10 mouse cellular contexts compared by ENCODE assay signal in the genomic region with DNA sequence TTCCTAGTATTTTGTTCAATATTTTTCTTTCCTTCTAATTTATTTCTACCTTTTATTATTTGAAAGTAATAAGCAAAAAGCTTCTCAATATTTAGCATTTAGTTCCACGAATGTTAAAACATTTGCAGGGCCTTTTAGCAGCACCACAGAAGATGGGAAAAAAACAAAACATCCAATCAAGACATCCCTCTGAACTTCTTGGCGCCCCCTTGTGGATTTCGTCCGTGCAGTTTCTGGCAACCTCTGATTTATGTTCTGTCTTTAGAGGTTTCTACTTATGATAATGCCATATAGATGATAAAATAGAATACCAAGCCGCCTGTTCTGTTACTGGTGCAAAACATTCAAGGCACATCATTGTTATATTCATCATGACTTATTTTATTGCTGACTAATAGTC.
A peak's percentile ranks its signal among the peaks of the same experiment; 100 is the strongest.
DNase-seq lines count a peak whose midpoint lies in the region; ATAC-seq and TF ChIP-seq lines count a peak whose summit lies in the region.
"Had no signal": no experiment of that assay in that cellular context is flagged by ENCODE, and none has a peak within 500 bp of the region (broad histone marks: within the 10 kb centered on the region; RNA-seq: fewer than 3 reads in every experiment).

No protein-coding gene starts in this region.

- H3K27ac ChIP-seq in hindbrain, embryonic 14.5 days: no peak overlapping the region
- no peak overlapping the region for H3K27ac ChIP-seq in hindbrain, embryonic 12.5 days
- H3K27ac ChIP-seq: embryonic facial prominence, embryonic 13.5 days; limb, embryonic 13.5 days had no signal

- H3K9me3 ChIP-seq in hindbrain, embryonic 14.5 days (ENCODE audit: control insufficient read depth, low read length): no peaks in the 10 kb centered on the region
- no peaks in the 10 kb centered on the region for H3K9me3 ChIP-seq in hindbrain, embryonic 12.5 days (replicated peaks)
- H3K9me3 ChIP-seq: embryonic facial prominence, embryonic 13.5 days; limb, embryonic 13.5 days had no signal

- no peaks in the 10 kb centered on the region for H3K79me3 ChIP-seq in C2C12 (ENCODE audit: low read depth)

- no peaks in the 10 kb centered on the region for H3K4me1 ChIP-seq in hindbrain, embryonic 14.5 days (replicated peaks; ENCODE audit: control insufficient read depth, insufficient read depth, low read length)
- no peaks in the 10 kb centered on the region for H3K4me1 ChIP-seq in hindbrain, embryonic 12.5 days
- H3K4me1 ChIP-seq: embryonic facial prominence, embryonic 13.5 days; limb, embryonic 13.5 days had no signal

- no peaks in the 10 kb centered on the region for H3K27me3 ChIP-seq in hindbrain, embryonic 14.5 days (ENCODE audit: control insufficient read depth, insufficient read depth, low read length)
- no peaks in the 10 kb centered on the region for H3K27me3 ChIP-seq in hindbrain, embryonic 12.5 days
- H3K27me3 ChIP-seq in C2C12 (ENCODE audit: control insufficient read depth, insufficient read depth, insufficient read length): no peaks in the 10 kb centered on the region
- H3K27me3 ChIP-seq: embryonic facial prominence, embryonic 13.5 days; limb, embryonic 13.5 days had no signal

- H3K4me2 ChIP-seq in hindbrain, embryonic 14.5 days (replicated peaks): no peak overlapping the region
- no peak overlapping the region for H3K4me2 ChIP-seq in hindbrain, embryonic 12.5 days (replicated peaks)
- H3K4me2 ChIP-seq: embryonic facial prominence, embryonic 13.5 days; limb, embryonic 13.5 days had no signal

- H3K36me3 ChIP-seq in hindbrain, embryonic 14.5 days (replicated peaks; ENCODE audit: control insufficient read depth, insufficient read depth): no peaks in the 10 kb centered on the region
- H3K36me3 ChIP-seq in hindbrain, embryonic 12.5 days: no peaks in the 10 kb centered on the region
- H3K36me3 ChIP-seq in C2C12 (ENCODE audit: control insufficient read depth, insufficient read depth): no peaks in the 10 kb centered on the region
- H3K36me3 ChIP-seq: embryonic facial prominence, embryonic 13.5 days; limb, embryonic 13.5 days had no signal

- WGBS in hindbrain, embryonic 14.5 days: 12% methylated on average over 5 of the region's 5 CpGs
- WGBS in hindbrain, embryonic 12.5 days: 6% methylated on average over 5 of the region's 5 CpGs

- no peak for ATAC-seq in hindbrain, embryonic 14.5 days (ENCODE audit: low FRiP score)
- no peak for ATAC-seq in hindbrain, embryonic 12.5 days (ENCODE audit: low FRiP score)
- no peak for ATAC-seq in activated CD4-positive, CD25-positive, alpha-beta regulatory T cell, adult 4 months

- H3K79me2 ChIP-seq in C2C12 (ENCODE audit: control insufficient read depth, insufficient read depth): no peaks in the 10 kb centered on the region

- peak; percentile 22 for TF ChIP-seq CTCF in C2C12 (IDR thresholded peaks at IDR 0.05; ENCODE audit: control insufficient read depth, insufficient read depth, insufficient read length)

- no peak overlapping the region for H3ac ChIP-seq in C2C12 (ENCODE audit: control insufficient read depth, insufficient read length, low read depth)

- peak; percentile 35 for DNase-seq in hindbrain, embryonic 14.5 days (ENCODE audit: low spot score)
- peak; percentile 47 for DNase-seq in ZHBTc4 (ENCODE audit: low read depth, low spot score)
- peak; percentile 67 for DNase-seq in embryo, embryonic 10.5 days (ENCODE audit: low spot score)
- peak; percentile 24 for DNase-seq in layer of hippocampus, adult 9-10 months (ENCODE audit: low spot score)
- DNase-seq in retina, postnatal 1 day: peak; percentile 48

- H3K9ac ChIP-seq in hindbrain, embryonic 14.5 days: no peak overlapping the region
- no peak overlapping the region for H3K9ac ChIP-seq in hindbrain, embryonic 12.5 days
- H3K9ac ChIP-seq: embryonic facial prominence, embryonic 13.5 days; limb, embryonic 13.5 days had no signal

- H3K4me3 ChIP-seq in hindbrain, embryonic 14.5 days (replicated peaks; ENCODE audit: low read length): no peak overlapping the region
- H3K4me3 ChIP-seq in hindbrain, embryonic 12.5 days: no peak overlapping the region
- H3K4me3 ChIP-seq in C2C12 (ENCODE audit: insufficient read depth, poor library complexity, severe bottlenecking): no peak overlapping the region
- H3K4me3 ChIP-seq: embryonic facial prominence, embryonic 13.5 days; limb, embryonic 13.5 days had no signal

TF ChIP-seq in C2C12, 6 proteins besides CTCF, POLR2A, EP300 and RAD21:
- no peak for TF ChIP-seq MYOD1 (IDR thresholded peaks at IDR 0.05; ENCODE audit: control insufficient read depth, insufficient read length, low read depth)
- TF ChIP-seq MYOG (IDR thresholded peaks at IDR 0.05; ENCODE audit: control insufficient read depth, extremely low read depth, insufficient read length): no peak
- no peak for TF ChIP-seq MAX (IDR thresholded peaks at IDR 0.05)
- no peak for TF ChIP-seq CEBPB (IDR thresholded peaks at IDR 0.05; ENCODE audit: low read depth)
- no peak for TF ChIP-seq USF1 (IDR thresholded peaks at IDR 0.05; ENCODE audit: low read depth)
- TF ChIP-seq FOSL1 (IDR thresholded peaks at IDR 0.05; ENCODE audit: insufficient read depth, low read length, poor library complexity, severe bottlenecking): no peak
